Mouse (Mus musculus) retina, postnatal 1 day (tissue): ENCODE results near the gene Cdhr1.

Experiments
- DNase-seq: peaks from one replicate; pipeline ENCODE4 v3.0.0-alpha.2; 2012

The Cdhr1 gene

GRCm38 (mm10) chr14:37067629-37068028 lies 30.5 kb downstream of the Cdhr1 start, which contains the start of gene Lrit2:
Gene Lrit2 (plus strand): TSS chr14:37067929.
- DNase-seq: peak; percentile 44

DNA sequence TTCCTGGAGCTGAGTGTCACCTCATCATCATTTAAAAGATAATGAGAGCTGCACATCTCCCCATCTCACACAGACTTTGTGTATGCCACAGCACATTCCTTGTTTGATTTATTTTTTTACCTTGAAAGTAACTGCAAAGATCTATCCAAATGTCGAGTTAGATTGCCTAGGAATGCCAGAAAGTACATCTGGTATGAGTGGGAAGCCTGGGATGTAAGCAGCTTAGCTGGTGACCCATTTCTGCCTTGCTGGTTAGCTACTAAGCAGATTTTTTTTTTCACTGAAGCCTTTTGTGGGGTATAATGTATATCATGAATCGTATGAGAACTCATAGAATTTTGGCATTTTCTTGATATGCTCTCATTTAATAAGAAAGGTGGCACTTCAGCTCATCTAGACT lies 31.5 kb downstream of the Cdhr1 start:
- DNase-seq: peak; percentile 51

- no peak for DNase-seq
These were observed 33.3 kb downstream of the Cdhr1 start for GRCm38 (mm10) chr14:37064849-37065248.

DNA sequence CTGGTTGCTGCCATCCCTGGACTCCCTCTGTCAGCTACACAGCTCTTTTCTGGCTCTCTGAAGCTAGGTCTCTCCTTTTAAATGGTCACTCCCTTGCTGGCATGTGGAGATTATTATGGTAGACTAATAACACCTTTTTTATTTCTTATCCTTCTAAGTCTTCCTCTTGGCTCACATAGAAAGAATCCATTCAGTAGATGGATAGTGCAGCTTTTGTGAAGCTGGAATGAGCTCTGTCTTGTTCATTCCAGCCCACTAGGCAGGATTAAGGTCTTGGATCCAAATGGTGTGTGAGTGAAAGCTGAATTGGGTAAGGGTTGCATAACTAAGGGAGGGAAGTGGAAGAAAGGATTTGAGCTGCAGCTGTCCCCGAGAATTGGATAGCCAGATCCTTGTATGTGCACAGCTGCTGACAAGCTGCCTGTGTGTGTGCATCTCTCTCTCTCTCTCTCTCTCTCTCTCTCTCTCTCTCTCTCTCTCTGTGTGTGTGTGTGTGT lies 49.2 kb downstream of the Cdhr1 start, which contains the start of gene Rgr:
TSS of gene Rgr (minus strand) at position 51 of the 497 bp plus-strand sequence.
- peak; percentile 29 for DNase-seq

DNA sequence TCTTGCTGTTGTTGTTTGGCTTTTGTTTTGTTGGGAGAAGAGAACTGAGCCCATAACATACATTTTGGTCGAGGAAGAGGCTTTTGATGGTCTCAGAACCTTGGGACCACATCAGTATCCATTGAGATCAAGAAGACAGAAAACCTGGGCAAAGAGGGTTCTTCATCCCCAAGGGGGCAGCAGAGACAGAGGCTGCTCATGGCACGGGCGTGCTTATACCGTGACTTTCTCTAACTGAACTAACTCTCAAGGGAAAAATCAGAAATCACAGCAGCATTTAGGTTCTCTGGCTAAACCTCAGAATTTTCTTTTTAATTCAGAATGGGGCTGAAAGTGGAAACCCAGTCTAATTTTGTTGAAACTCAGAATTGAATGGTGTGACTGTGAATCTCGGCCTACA lies 63.7 kb downstream of the Cdhr1 start:
- peak; percentile 23 for DNase-seq

- peak; percentile 77 for DNase-seq
These were observed 64.9 kb downstream of the Cdhr1 start for GRCm38 (mm10) chr14:37033241-37033640.

GRCm38 (mm10) chr14:37032481-37033104 lies 65.6 kb downstream of the Cdhr1 start:
- peak; percentile 63 for DNase-seq

DNA sequence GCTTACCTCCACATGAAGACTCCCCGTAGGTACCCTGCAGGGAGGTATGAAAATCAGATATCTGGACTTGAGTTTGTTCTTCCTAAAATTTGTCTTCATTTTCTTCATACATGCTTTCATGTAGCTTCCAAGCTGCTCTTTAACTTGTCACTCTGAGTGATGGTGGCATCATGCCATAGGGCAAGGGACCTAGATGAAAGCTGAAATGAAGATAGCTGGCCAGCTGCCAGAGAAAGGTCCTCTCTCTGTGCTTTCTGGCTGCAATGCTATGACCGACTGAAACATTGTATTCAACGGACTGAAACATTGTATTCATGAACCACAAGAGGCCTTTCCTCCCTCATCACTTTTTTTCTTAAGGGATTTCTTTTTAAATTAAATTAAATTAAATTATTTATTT lies 69.6 kb downstream of the Cdhr1 start:
- DNase-seq: peak; percentile 29

GRCm38 (mm10) chr14:37027951-37028350 lies 70.2 kb downstream of the Cdhr1 start:
- no peak for DNase-seq
